Mouse (Mus musculus): ENCODE data around the gene Zfp553. TPM values are rescaled to one million over a fixed set of nuclear protein-coding genes. Genes with fewer than 3 reads are reported as not detected.
"Not testable (repeated sequence)": the region's sequence is repeated elsewhere in the genome, so short reads cannot be mapped to it uniquely, and the experiment has no call there.

The Zfp553 gene
- total RNA-seq, 2 experiments from 2014 or later, result 10.1 to 11.9 TPM

DNA sequence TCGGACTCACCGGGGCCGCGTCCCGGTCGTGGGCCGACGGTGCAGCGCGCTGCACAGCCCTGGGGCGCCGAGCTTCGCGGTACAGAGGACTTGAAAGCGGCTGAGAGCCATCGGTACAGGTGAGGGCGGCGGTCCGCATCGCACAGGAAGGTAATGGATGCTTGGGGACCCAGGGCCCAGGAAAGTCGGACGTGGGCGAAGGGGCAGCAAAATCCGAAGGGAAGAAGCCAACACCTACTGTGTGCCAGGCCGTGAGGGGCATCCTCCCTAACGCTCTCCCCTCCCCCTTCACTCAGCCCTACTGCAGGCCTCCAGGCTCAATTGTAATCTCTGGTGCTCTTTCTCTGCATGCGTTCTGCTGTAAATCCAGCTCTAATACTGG lies 498 bp downstream of the Zfp553 start:
- peak; percentile 32 to 51 for DNase-seq

DNA sequence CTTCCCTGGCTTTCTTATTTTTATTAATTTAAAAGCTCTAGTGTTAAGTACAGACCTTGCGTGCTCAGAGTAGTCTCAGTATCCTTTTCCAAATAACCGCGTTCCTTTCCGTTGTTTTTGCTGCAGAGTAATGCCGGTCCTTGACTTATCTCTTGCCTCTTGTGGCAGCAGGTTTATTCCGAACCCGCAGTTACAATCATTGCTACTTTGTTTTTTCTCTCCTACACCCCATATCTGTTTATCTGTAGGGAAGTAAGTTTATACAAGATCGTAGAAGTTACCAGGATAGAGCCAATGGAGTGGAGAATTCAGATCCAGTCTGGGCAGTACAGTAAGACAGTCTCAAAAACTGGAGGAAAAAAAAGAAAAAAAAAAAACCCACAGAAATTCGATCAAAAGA lies 904 bp downstream of the Zfp553 start:
- DNase-seq, result no peak

DNA sequence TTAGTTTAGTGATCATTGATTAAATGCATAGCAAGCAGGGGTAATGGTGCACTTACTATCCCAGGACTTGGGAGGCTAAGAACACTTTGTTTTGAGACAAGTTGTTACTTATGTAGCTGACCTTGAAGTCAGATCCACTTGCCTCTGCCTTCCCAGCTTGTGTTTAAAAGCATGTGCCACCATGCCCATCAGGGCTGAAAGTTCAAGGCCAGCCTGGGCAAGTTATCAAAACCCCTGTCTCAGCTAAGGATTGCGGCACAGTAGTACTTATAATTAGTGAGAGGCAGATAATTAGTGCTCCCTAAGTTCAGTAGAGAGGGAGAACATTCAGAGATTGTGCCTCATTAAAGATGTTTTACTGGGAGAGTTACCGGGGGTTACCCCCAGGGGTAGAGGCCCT lies 1.9 kb downstream of the Zfp553 start:
- DNase-seq, result peak in 1 of 2 experiments; percentile 43

DNA sequence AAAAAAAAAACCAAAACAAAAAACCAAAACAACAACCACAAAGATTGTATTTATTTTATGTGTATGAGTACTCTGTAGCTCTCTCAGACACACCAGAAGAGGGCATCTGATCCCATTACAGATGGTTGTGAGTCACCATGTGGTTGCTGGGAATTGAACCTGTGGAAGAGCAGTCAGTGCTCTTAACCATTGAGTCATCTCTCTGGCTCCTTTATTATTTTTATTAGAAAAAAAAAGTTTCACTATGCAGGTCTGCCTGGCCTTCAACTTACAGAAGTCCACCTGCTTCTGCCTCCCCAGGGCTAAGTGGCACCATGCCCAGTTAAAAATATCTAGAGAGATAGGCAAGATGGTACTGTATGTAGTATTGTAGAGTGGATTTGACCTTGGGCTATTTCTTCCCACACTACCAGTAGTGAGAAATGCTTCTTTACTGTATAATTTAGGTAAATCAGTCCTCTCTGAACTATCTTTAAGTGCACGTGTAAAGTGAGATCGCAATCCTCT lies 10.6 kb downstream of the Zfp553 start:
- no peak for DNase-seq

DNA sequence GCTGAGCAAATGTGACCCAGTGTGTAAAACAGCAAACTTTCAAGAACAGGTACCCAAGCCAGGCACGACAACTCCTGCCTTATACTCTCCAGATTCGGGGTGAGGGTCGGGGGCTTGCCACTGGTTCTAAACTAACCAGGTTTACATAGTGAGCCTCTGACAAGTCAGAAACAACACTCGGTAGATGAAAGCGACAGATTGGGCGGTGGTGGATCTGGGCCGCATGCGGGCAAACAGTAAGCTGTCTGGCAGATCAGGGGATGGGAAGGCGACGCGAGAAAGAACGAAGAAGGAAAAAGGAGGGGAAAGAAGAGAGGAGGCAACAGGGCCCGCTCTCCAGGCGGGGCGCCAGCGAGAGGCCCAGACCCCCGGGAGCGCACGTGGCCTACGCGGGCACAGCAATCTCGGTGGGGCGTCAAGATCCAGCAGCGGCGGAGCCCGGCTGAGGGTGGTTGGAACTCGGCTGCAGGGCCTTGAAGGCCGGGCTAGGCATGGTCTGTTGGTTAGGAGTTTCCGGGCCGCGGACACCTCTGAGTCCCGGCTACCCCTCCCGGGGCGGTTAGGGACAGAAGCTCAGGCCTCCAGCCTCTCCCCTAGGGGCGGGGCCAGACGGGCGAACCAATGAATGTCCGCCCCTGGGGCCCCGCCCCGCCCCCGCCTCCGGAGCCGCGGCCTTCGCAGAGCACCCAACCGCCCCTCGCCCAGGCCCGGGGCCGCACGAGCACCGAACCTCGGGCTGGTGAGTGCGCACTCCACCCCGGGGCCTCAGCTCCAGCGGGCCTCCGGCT lies 11.2 kb downstream of the Zfp553 start, which contains the start of gene Zfp771:
Zfp771 (plus strand) TSS at position 405 of the 788 bp plus-strand sequence.
- DNase-seq, result peak; percentile 97 to 99

DNA sequence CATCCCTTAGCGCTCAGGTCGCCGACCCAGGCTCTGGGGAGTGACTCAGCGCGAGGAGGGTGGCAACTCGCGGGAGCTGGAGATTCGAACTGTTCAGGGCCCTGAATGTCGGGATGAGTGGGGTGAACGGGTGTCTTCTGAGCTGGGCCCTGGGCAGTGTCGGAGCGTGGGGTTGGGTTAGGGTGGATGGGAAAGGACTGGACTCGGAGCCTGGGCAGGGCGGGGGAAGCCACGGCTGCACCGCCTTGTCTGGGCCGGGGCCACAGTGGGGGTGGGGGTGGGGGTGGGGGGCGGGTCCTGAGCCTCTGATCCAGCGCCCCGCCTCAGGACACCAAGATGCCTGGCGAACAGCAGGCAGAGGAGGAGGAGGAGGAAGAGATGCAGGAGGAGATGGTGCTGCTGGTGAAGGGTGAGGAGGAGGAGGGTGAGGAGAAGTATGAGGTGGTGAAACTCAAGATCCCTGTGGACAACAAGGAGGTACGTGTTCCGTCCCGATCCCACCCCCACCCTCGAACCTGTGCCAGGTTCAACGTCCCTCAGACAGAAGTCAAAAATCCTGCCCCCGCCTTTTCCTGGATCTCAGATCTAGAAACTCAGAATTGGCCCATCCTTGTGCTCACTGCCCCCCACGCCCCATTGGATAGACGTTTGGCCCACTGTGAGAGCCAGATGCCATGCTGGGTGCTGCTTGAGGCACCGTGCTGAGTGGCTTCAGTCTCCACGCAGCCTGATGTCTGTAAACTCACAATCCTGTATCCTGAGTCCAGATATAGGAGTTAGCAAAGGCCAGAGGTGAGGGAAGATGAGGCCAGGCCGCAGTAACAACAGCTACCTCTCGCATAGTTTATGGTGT lies 12.0 kb downstream of the Zfp553 start:
- peak in 1 of 2 experiments; percentile 63 for DNase-seq

DNA sequence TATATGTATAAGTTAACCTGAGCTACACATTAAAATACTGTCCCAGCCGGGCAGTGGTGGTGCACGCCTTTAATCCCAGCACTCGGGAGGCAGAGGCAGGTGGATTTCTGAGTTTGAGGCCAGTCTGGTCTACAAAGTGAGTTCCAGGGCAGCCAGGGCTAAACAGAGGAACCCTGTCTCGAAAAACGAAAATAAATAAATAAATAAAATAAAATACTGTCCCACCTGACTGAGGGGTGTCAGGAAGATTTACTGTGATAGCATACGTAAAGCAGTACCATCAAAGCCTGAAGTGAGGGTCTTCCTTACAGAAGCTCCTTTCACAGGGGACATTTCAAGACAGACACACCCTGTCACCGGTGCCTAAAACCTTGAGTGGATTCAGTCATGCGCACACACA lies 17.6 kb downstream of the Zfp553 start:
- DNase-seq, result not testable (repeated sequence)

DNA sequence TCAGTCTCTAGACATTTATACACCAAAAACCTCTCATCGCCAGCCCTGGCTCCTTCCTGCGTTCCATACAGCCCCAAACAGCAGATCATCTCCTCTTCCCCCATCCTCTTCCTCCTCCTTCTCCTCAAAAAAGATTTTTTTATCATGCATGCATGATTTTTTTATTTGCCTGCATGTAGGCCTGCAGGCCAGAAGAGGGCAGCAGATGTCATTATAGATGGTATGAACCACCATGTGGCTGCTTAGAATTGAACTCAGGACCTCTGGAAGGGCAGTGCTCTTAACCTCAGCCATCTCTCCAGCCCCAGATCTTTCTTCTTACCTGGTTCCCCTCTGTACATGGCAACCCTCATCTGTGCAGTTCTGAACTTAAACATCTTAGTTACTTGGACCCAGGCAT lies 19.6 kb downstream of the Zfp553 start:
- DNase-seq, result no peak

DNA sequence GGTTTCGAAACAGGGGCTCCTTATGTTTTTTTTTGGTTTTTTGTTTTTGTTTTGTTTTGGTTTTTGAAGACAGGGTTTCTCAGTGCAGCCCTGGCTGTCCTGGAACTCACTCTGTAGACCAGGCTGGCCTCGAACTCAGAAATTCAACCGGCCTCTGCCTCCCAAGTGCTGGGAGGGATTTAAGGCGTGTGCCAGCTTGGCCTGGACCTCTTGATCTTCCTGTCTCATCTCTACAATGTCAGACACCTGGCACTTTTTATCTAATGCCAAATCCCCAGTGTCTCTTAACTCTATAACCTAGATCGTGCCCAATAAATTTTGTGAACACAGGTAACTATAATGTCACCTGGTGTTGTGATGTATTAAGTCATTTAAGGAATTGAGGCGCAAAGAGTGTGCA lies 20.5 kb downstream of the Zfp553 start:
- DNase-seq, result no peak

DNA sequence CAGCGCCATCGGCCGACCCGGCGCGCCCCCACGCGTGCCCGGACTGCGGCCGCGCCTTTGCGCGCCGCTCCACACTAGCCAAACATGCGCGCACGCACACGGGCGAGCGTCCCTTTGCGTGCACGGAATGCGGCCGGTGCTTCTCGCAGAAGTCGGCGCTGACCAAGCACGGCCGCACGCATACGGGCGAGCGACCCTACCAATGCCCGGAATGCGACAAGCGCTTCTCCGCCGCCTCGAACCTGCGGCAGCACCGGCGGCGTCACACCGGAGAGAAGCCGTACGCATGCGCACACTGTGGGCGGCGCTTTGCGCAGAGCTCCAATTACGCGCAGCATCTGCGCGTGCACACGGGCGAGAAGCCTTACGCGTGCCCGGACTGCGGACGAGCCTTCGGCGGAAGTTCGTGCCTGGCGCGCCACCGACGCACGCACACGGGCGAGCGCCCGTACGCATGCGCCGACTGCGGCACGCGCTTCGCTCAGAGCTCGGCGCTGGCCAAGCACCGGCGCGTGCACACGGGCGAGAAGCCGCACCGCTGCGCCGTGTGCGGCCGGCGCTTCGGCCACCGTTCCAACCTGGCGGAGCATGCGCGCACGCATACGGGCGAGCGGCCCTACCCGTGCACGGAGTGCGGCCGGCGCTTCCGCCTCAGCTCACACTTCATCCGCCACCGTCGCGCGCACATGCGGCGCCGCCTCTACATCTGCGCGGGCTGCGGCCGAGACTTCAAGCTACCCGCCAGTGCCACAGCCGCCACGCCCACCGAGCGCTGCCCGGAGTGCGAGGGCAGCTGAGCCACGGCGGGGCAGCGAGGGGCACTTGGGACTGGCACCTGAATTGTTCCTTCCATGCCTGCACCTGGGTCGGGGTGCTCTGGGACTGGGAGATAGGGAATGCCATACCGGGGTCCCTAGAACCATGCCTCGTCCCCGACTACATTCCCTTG lies 21.2 kb downstream of the Zfp553 start:
- DNase-seq, result peak; percentile 96

DNA sequence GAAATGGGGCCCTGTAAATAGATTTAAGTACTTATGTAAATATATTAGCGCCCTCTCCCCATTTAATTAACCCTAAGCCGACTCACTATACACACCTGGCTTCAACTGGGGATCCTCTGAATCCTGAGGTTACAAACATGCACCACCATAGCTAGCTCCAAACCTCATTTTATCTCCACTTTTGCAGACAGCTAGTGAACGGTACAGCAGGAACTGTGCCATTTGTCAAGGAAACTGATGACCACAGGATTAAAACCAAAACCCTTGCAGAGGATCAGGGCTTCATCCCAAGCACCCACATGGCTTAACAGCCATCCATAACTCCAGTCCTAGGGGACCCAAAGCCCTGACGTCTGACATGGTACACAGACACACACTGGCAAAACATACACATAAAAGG lies 22.1 kb downstream of the Zfp553 start:
- DNase-seq, result no peak

DNA sequence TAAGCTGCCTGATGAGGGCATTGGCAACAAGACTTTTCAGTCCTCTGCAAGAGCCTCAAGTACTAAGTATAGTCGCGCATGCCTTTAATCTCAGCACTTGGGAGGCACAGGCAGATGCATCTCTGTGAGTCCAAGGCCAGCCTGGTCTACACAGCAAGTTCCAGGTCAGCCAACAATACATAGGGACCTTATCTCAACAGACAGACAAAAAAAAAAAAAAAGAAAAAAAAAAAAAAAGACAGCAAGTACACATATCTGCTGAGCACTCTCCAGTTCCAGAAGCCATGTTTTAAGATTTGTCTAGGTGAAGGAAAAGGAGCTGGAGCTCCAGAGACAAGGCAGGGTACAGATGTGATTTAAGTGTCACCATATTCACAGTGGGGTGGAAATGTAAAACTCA lies 23.1 kb downstream of the Zfp553 start:
- no peak for DNase-seq

DNA sequence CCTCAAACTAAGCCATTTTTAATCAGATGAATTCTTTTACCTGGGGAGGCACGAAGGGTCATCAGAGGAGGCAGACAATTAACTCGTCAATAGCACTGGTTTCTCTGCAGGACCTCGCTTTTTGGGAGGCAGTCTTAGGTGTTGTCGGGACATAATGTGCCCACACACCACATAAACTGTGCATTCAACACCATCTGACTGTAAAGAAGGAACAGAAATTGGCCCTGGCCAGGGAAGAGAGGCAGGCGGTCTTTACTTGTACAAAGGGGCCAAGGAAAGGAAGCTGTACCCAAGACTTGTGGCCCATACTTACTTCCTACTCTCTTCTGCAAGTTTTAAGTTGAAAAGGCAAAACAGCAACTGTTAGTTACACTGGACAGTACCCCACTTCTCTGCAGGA lies 23.7 kb downstream of the Zfp553 start:
- no peak for DNase-seq

DNA sequence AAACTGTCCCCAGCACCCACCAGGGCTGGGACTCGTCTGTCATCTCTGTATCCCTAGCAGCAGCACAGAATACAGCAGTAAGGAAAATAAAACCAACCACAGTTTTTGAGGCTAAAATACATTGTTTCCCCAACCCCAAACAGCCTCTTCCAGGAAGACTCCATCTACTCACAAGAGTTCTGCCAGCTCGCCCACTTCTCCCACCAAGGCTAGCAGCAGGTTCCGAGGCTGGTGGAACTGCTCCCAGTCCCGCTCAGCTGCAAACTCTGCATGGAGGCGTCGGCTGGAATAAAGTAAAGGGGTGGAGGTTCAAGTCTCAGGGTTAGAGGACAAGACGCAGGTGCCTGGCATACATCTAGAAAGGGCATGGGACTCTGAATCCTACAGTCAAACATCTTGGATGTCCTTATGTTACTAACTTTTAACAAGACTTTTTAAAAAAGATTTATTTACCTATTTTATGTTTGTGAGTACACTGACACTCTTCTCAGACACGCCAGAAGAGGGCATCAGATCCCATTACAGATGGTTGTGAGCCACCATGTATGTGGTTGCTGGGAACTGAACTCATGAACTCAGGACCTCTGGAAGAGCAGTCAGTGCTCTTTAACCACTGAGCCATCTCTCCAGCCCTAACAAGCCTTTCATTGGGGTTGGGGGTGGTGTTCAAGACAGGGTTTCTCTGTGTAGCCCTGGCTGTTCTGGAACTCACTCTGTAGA lies 26.5 kb downstream of the Zfp553 start:
- DNase-seq, result no peak

DNA sequence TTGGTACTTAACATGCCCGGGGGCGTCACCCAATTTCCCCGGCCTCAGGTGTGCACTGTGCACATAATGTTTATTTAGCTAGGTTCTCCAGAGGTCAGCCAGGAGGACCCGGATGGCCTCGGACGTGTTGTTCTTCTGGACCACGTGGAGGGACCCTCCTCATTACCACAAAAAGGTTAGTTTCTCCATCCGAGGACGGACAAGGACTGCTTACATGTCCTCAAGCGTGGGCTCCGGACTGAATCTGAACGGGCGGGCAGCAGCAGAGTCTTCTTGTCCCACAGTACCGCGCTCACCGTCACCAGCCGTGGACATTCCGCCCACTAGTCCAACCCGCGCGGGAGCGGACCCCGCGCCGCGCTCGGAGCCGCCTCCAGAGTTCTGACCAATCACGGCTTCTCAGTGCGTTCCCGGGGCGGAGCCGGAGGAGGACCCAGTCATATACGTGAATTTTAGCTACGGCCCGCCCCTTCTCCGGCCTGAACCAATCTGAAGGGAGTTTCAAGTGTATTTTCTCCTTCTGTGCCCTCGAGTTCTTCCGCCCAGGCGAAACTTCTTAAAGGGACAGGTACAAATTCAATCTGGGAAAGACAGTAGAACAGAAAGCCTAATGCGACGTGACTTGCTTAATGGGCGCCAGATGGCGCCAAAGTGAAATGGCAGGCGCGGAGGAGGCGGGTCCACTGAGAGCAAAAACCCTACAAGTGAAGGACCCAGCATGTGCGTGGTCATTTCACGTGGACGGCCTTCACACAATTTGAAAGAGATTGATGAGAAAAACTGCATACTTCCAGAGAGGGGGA lies 27.6 kb downstream of the Zfp553 start, which contains the start of gene Dctpp1:
Dctpp1 (minus strand) TSS at position 401 of the 803 bp plus-strand sequence.
- DNase-seq, result peak; percentile 96 to 97

DNA sequence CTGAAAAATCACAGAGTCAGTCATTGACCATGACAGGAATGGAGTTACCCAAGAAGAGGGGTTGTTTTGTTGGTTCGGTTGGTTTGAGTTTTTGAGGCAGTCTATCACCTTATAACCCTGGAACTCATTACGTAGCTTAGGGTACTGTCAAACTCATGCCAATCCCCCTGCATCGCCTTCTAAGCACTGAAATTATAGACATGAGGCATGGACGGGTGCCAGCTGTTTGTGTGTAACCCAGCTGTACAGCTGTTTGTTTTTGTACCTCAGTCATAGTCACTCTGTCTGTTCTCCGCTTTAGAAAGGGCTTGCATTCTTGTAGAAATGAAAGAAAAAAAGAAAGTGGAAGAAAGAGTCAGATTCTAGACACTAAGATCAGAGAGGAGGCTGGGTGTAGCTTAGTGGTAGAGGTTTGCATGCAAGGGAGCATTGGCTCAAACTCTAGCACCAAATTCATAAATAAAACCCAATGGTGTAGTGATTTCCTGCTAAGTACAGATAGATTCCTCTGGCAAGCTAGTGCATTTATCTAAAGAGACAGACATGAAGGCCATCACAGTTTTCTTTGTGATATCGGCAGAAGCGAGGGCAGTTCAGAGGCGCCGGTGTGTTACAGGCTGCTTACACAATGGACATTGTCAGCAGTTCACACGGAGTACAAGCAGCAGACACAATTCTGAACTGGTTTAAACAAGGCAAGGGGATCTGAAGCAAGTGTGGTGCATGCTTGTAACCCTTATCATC lies 29.5 kb downstream of the Zfp553 start:
- no peak for DNase-seq

DNA sequence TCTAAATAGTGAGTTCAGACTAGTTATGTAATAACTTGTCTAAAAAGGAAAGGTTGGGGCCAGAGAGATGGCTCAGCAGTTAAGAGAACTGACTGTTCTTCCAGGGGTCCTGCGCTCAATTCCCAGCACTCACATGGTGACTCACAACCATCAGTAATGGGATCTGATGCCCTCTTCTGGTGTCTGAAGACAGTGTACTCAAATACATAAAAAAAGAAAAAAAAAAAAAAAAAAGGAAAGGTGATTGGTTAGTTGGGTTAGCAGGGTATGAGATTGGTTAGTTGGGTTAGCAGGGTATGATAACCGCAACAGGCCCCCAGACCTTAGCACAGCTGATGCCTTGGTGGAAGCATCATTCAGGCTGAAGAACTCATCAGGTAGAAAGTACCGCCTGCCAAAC lies 30.7 kb downstream of the Zfp553 start:
- no peak for DNase-seq

DNA sequence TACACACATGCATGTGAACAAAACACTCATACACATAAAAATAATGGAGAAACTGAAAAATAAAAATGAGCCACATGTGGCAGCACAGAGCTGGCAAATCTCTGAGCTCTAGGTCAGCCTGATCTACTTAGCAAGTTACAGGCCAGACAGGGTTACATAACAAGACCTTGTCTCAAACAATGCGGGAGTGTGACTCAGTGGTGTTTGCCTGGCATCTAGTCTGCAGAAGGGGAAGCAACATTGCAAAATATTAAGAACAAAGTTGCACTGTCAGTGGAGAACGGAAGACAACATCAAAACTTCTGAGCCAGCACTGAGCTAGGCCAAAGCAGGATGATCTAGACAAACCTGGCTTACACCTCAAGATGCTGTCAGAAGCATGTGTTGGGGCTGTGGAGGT lies 37.4 kb downstream of the Zfp553 start:
- DNase-seq, result peak in 1 of 2 experiments; percentile 29

DNA sequence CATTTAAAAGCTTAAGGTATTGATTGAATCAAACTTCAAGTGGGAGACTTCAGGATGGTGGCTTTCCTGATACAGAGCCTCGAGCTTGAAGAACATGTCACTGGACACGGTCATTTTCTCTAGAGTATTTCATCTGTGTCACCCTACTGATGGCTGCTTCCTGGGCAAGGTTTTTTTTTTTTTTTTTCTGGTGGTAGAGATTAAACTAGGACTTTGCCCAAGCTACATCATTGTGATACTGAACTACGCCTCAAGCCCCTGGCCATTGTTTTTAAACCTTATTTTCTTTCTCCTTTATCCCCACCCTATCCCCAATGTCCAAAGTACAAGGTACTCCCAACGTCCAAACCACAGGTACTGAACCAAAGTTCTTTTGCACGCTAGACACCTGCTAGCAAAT lies 37.8 kb downstream of the Zfp553 start:
- no peak for DNase-seq

DNA sequence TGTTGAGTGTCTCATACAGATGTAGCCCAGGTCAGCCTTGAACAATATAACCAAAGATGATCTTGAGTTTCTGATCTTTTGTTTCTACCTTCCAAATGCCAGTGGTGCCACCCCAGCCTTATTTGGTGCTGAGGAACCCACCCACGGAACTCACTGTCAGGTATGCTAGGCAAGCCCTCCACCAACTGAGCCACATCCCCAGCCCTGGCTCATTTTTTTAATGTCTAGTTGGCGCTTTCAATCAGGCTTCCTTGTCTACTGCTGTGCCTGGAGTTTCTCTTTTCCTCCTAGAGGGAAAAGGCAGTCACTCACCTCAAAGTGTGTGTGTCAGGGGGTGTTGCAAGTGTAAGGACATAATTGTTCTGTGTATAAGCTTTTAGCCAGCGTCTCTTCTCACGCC lies 38.2 kb downstream of the Zfp553 start:
- no peak for DNase-seq
